Mouse (Mus musculus) olfactory bulb, adult 2 months (tissue): ENCODE measurements at regions not wholly inside any gene's neighbourhood (a gene's known extent, or its start where the extent isn't known, plus 50 kb on each side); places are given as distances from the start of the nearest gene placed in this dataset.

Experiments
- CTCF ChIP-seq: fragments of 200-500 bp; IDR thresholded peaks from 2 replicates; pipeline ENCODE4 v1.5.1; 2012; ENCODE audit warnings: low read depth, mild to moderate bottlenecking, low read length, moderate library complexity; ENCODE audit not compliant: insufficient read depth
- POLR2A ChIP-seq: fragments of 200-500 bp; IDR thresholded peaks from 2 replicates; pipeline ENCODE4 v1.6.1; 2012; ENCODE audit warnings: mild to moderate bottlenecking, low read depth, low read length, moderate library complexity; ENCODE audit not compliant: insufficient read depth

GRCm38 (mm10) chr3:9921730-9922129, 166.2 kb upstream of the Gm9833 start:
- TF ChIP-seq CTCF (no peak), POLR2A (no peak)
